Mouse (Mus musculus): ENCODE data around the gene Podn. TPM values are rescaled to one million over a fixed set of nuclear protein-coding genes. Genes with fewer than 3 reads are reported as not detected.

Gene Podn
- total RNA-seq (2023), result under 1 TPM in 1 of 2 experiments, not detected in 1; 0.09 TPM

DNA sequence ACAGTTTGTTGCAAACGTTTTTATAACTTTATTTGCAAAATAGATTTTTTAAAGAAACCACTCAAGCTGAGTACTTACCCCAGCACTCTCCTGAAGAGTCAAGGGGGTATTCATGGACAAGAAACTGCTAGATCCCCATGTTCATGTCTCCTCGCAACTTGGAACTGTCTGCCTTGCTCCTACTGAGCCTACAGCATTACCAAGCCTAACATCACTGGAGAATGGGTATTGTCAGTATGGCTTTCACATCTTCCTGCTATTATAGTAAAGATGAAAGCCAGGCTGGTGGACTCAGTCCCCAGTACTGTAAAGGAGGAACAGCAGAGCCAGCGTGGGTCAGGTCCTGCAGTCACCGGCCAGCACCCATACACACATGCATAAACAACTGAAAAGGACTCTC is at the start of gene Podn:
Podn (minus strand) TSS at position 101 of the 400 bp plus-strand sequence.

DNA sequence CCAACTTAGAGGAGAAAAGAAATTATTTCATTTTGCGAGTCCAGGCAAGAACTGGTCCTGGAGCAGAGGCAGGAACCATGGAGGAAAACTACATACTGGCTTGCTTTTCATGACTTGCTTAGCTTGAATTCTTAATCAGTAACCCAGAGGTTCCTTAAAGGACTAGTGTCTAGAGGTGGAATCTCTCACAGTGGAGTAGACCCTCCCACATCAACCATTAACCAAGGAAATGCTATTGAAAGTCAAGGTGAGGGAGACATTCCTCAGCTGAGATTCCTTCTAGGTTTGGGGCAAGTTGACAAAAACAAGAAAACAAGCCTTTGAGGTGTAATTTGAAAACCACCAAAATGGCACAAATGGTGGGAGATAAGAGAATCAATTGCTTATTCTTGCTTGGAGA is 48.6 kb upstream of the Podn start, which contains the start of gene Scp2:
Scp2 (minus strand) TSS at position 119 of the 400 bp plus-strand sequence.

DNA sequence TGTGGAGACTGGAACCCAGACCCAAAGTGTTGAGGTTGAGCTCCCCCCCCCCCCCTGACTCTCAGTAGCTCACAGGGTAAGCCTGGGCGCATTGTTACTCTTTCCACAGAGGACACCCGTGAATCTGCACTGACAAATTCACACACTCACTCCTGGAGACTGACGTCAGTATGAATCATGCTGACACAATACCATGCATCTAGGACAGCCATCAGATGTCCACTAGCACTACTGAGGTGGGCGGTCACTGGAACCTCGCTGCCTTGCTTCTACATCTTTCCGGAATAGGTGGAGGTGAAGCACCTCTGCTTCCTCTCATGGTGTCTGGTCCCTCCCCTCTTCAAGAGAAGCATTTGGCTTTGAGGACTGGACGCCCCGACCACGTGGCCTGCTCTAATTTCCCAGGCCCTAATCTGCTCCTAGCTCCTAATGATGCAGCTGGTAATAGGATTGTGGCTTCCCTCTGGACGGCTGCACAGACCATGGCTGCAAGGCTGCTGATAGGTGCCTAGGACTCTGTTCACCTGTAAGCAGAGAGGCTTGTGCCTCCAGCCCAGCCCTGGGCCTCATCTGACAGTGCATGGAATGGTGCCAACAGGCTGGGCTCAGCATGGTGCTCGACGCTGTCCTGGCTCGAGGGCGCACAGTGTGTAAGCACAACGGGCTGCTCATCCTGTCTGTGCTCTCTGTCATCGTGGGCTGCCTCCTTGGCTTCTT is 128.1 kb downstream of the Podn start, which contains the start of gene Slc1a7:
Slc1a7 (plus strand) TSS at position 367 of the 717 bp plus-strand sequence.

Other genes with a start within 250 kb of the Podn start
- 10 to 100 TPM; 68.5 to 71.9 TPM for gene Magoh, start 216.7 kb downstream of the Podn start, total RNA-seq (2023)
- gene 0610037L13Rik, start 206.6 kb downstream of the Podn start, total RNA-seq (2023), result 10 to 100 TPM; 22.0 to 23.9 TPM
- 10 to 100 TPM; 12.6 to 16.6 TPM for gene Cpt2, start 172.8 kb downstream of the Podn start, total RNA-seq (2023)
- not detected for gene Slc1a7, start 128.1 kb downstream of the Podn start, total RNA-seq (2023)
- 100 to 1,000 TPM; 178 to 183 TPM for gene Scp2, start 48.6 kb upstream of the Podn start, total RNA-seq (2023)
- gene Echdc2, start 69.0 kb upstream of the Podn start, total RNA-seq (2023), result not detected
- gene Zyg11a, start 121.6 kb upstream of the Podn start, total RNA-seq (2023), result not detected
- 10 to 100 TPM; 27.7 to 32.9 TPM for gene Zyg11b, start 204.7 kb upstream of the Podn start, total RNA-seq (2023)
- gene Coa7, start 231.7 kb upstream of the Podn start, total RNA-seq (2023), result 1 to 10 TPM; 2.4 to 4.9 TPM